Mouse (Mus musculus) neural tube, embryonic 12.5 days (tissue): ENCODE results near the gene Myh4. TPM values are rescaled to one million over a fixed set of nuclear protein-coding genes. Genes with fewer than 3 reads are reported as not detected.

Experiments used
- ATAC-seq: fragments of 200-750 bp; cut with Nextera tagmentation; 2 replicates; pipeline ENCODE4 v1.8.0; 2017; ENCODE audit warnings: low read depth, mild to moderate bottlenecking, moderate TSS enrichment, moderate library complexity; ENCODE audit not compliant: low FRiP score
- H3K27ac ChIP-seq: fragments of 300-500 bp; sonication (generic); 2 replicates; pipeline ENCODE4 v1.5.1; 2016
- H3K27me3 ChIP-seq: fragments of 300-500 bp; sonication (generic); replicated peaks from 2 replicates; pipeline ENCODE4 v1.6.1; 2016; ENCODE audit warnings: mild to moderate bottlenecking
- H3K36me3 ChIP-seq: fragments of 300-500 bp; sonication (generic); 2 replicates; pipeline ENCODE4 v1.6.1; 2016; ENCODE audit warnings: mild to moderate bottlenecking
- H3K4me1 ChIP-seq: fragments of 300-500 bp; sonication (generic); 2 replicates; pipeline ENCODE4 v1.6.1; 2016
- H3K4me2 ChIP-seq: fragments of 300-500 bp; sonication (generic); replicated peaks from 2 replicates; pipeline ENCODE4 v1.6.1; 2016; ENCODE audit warnings: mild to moderate bottlenecking
- H3K4me3 ChIP-seq: fragments of 300-500 bp; sonication (generic); 2 replicates; pipeline ENCODE4 v1.5.1; 2016
- H3K9ac ChIP-seq: fragments of 300-500 bp; sonication (generic); 2 replicates; pipeline ENCODE4 v1.6.1; 2016; ENCODE audit warnings: mild to moderate bottlenecking
- H3K9me3 ChIP-seq: fragments of 300-500 bp; sonication (generic); 2 replicates; pipeline ENCODE4 v1.6.1; 2016; ENCODE audit warnings: mild to moderate bottlenecking
- WGBS: fragments of 180-500 bp; shearing (Covaris S2); methylation state at CpG from one replicate; pipeline ENCODE4 v1.1.7; 2016; 5-methylcytosine and 5-hydroxymethylcytosine counted together
- polyA plus RNA-seq: library from polyadenylated mRNA; unstranded; fragments of >200 nt; fragmentation: Nextera tagmentation; extraction: Ambion mirVana; gene quantifications from 2 replicates; pipeline ENCODE4 v1.2.1, GENCODE M21; 2016

Gene Myh4
- polyA plus RNA-seq, 1 experiment from 2014 or later, result 0.06 TPM

DNA sequence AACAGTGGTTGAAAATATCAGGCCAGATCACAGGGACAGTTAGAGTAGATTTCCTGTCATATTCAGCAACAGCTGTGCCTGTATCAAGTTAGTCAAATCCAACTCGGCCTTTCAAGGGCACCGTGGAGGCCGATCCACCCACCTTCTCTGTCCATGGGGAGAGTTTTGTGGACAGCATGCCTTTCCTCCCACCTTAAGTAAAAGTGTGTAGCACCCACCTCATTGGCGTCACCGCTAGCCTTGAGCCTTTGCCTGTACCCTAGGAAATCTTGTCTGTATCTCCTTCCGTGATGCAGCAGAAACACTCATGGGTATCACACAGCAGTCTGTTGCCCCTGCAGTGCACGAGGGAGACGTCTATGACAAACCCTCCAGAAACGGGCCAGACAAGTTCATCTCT, 1.0 kb upstream of the Myh4 start:
- H3K4me1 ChIP-seq, result no peaks in the 10 kb centered on the region
- H3K36me3 ChIP-seq, result no peaks in the 10 kb centered on the region
- H3K27me3 ChIP-seq, result no peaks in the 10 kb centered on the region
- H3K4me3 ChIP-seq, result no peak overlapping the region
- H3K9ac ChIP-seq, result no peak overlapping the region
- H3K9me3 ChIP-seq, result no peaks in the 10 kb centered on the region
- ATAC-seq, result no peak
- no peak overlapping the region for H3K4me2 ChIP-seq
- WGBS, result 91% methylated on average over 9 of the region's 9 CpGs
- H3K27ac ChIP-seq, result no peak overlapping the region

DNA sequence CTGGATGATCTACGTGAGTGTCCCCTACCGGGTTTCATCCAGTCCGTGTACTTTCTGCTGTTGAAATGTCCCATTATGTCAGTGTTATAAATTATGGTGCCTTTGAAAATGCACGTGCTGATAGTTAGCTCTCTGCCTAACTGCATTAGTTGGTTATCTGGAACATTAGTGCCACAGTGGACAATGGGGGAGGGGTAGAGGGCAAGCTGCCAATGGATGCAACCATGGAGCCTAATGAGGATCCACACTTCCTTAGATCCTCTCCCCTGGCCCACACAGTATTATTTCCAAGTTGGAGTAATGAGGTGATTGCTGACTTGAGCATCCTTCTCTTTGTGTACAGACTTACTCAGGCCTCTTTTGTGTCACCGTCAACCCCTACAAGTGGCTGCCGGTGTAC, 3.2 kb downstream of the Myh4 start:
- WGBS, result 85% methylated on average over 6 of the region's 6 CpGs
- Histone ChIP-seq H3K9ac (no peak overlapping the region), H3K27ac (no peak overlapping the region), H3K9me3 (no peaks in the 10 kb centered on the region), H3K4me1 (no peaks in the 10 kb centered on the region), H3K4me2 (no peak overlapping the region), H3K27me3 (no peaks in the 10 kb centered on the region), H3K4me3 (no peak overlapping the region), H3K36me3 (no peaks in the 10 kb centered on the region)
- ATAC-seq, result no peak

DNA sequence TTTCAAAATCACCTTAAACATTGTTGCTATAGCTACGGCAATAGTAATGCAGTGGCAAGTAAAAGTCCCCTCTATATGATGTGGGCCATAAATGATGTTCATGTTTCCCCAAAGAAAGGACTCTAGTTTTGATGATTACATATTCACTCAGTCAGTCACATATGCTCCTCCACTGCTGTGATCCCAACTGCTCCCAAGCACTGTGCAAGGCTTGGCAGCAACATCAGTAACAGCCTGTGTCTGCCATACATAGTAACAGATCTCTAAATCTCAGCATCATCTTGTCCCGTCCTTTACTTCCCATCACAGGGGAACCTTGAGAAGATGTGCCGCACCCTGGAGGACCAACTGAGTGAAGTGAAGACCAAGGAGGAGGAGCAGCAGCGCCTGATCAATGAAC, 15.9 kb downstream of the Myh4 start:
- H3K9me3 ChIP-seq, result no peaks in the 10 kb centered on the region
- H3K4me2 ChIP-seq, result no peak overlapping the region
- H3K27me3 ChIP-seq, result no peaks in the 10 kb centered on the region
- 93% methylated on average over 4 of the region's 4 CpGs for WGBS
- H3K4me1 ChIP-seq, result no peaks in the 10 kb centered on the region
- no peaks in the 10 kb centered on the region for H3K36me3 ChIP-seq
- no peak for ATAC-seq
- no peak overlapping the region for H3K27ac ChIP-seq
- no peak overlapping the region for H3K9ac ChIP-seq
- H3K4me3 ChIP-seq, result no peak overlapping the region

- no peak overlapping the region for H3K4me3 ChIP-seq
- no peak overlapping the region for H3K27ac ChIP-seq
- no peaks in the 10 kb centered on the region for H3K4me1 ChIP-seq
- no peaks in the 10 kb centered on the region for H3K9me3 ChIP-seq
- no peaks in the 10 kb centered on the region for H3K36me3 ChIP-seq
- ATAC-seq, result no peak
- H3K27me3 ChIP-seq, result no peaks in the 10 kb centered on the region
- H3K4me2 ChIP-seq, result no peak overlapping the region
- WGBS, result 87% methylated on average over 7 of the region's 7 CpGs
- H3K9ac ChIP-seq, result no peak overlapping the region
Observed at GRCm38 (mm10) chr11:67257048-67257447, 19.2 kb downstream of the Myh4 start.

DNA sequence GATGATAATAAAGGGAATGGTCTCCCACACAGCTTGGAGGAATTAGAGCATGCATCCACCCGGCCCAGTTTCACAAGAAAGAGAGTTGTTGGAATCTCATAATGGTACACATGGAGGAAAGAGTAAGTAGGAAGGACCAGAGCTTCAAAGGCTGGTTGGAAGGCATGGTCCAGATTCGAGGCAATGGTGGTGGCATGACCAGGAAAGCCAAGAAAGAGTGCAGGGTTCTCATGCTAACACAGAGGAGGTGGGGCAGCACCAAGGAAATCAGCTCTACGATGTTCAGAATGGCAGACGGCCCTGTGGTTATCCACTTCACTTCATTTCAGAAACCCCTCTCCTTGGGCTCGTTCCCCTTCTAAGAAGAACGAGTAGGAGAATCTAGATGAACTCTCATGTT, 23.1 kb downstream of the Myh4 start:
- 82% methylated on average over 6 of the region's 6 CpGs for WGBS
- Histone ChIP-seq H3K4me1 (no peaks in the 10 kb centered on the region), H3K9ac (no peak overlapping the region), H3K9me3 (no peaks in the 10 kb centered on the region), H3K4me2 (no peak overlapping the region), H3K27me3 (no peaks in the 10 kb centered on the region), H3K36me3 (no peaks in the 10 kb centered on the region), H3K4me3 (no peak overlapping the region), H3K27ac (no peak overlapping the region)
- ATAC-seq, result no peak

DNA sequence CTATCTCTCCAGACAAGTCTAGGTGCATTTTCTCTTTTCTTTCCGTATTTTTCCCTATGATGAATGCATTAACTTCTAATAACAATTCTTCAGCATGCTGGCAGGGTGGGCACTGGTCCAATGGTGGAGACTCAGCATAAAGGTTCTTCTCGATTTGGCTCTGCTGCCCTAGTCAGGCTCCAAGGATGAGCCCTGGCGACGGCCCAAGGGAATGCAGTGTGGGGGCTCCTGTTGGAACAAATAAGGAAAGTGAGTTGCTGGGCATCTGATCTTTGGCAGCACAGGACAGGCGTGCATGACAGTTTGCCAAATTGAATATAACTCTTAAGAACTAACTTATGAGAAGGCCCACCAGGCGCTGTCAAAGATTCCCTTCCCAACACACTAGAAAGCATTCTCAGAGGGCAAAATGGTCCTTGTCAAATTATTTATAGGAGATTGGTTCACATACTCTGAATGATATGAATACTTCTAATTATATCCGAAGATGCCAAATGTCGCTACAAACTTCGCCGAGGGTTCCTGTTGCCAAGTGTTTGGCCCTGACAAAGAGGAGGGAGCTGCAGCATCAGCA, 38.9 kb downstream of the Myh4 start, which contains the start of gene Myh8:
Gene Myh8, plus strand, starts transcription at position 524 of the 574 bp plus-strand sequence.
- Histone ChIP-seq H3K27ac (no peak within 1 kb of the TSS), H3K4me1 (no peaks in the 10 kb centered on the region), H3K9ac (no peak within 1 kb of the TSS), H3K9me3 (no peaks in the 10 kb centered on the region), H3K4me2 (no peak within 1 kb of the TSS), H3K4me3 (no peak within 1 kb of the TSS), H3K36me3 (no peaks in the 10 kb centered on the region), H3K27me3 (no peaks in the 10 kb centered on the region)
- 89% methylated on average over 10 of the region's 10 CpGs for WGBS
- ATAC-seq, result no peak

DNA sequence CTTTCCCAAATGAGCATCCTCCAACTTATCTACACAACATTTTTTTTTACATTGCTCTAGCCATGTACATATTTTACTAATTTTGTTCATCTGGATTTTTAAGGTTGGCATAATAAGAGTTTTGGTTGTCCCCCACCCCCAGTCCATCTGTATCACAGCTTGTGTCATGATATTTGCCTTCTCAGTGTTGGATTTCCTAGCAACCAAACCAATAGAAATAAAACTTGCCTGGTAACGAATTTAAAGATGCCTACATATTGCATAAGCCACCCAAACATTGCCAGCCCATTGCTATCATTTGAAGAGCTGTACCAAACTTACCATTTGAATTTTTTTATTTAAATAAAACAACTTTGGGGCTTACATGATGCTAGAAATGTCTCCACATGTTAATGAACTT, 55.6 kb downstream of the Myh4 start:
- 94% methylated on average over 1 of the region's 1 CpGs for WGBS
- no peaks in the 10 kb centered on the region for H3K4me1 ChIP-seq
- H3K9me3 ChIP-seq, result 0 out of 2 replicates have a peak, but pooled peaks cover 5% of the 10 kb centered on the region
- H3K27me3 ChIP-seq, result no peaks in the 10 kb centered on the region
- H3K9ac ChIP-seq, result no peak overlapping the region
- no peak overlapping the region for H3K4me2 ChIP-seq
- no peak overlapping the region for H3K27ac ChIP-seq
- no peak for ATAC-seq
- no peak overlapping the region for H3K4me3 ChIP-seq
- H3K36me3 ChIP-seq, result no peaks in the 10 kb centered on the region

Other genes with a start within 250 kb of the Myh4 start
- 0.61 and 1.1 TPM in 2 replicates for gene Tmem220, start 212.9 kb upstream of the Myh4 start, polyA plus RNA-seq
- gene Adprm, start 185.4 kb upstream of the Myh4 start, polyA plus RNA-seq, result 34.1 and 36.1 TPM in 2 replicates
- gene Sco1, start 185.4 kb upstream of the Myh4 start, polyA plus RNA-seq, result 14.9 and 16.8 TPM in 2 replicates
- gene Myh3, start 159.7 kb upstream of the Myh4 start, polyA plus RNA-seq, result 17.1 and 19.3 TPM in 2 replicates
- 0.03 TPM in 1 of 2 replicates, not detected in the other for gene Myh2, start 67.0 kb upstream of the Myh4 start, polyA plus RNA-seq
- 0.04 TPM in 1 of 2 replicates, not detected in the other for gene Myh1, start 38.0 kb upstream of the Myh4 start, polyA plus RNA-seq
- 1.6 and 2.1 TPM in 2 replicates for gene Myh8, start 39.1 kb downstream of the Myh4 start, polyA plus RNA-seq
- gene Myh13, start 83.6 kb downstream of the Myh4 start, polyA plus RNA-seq, result not detected in 2 replicates
- 4.5 and 4.8 TPM in 2 replicates for gene Gas7, start 217.4 kb downstream of the Myh4 start, polyA plus RNA-seq